Mouse (Mus musculus) thymus, postnatal 36 days (tissue): ENCODE measurements at regions not wholly inside any gene's neighbourhood (a gene's known extent, or its start where the extent isn't known, plus 50 kb on each side); places are given as distances from the start of the nearest gene placed in this dataset.

Experiments
- DNase-seq, 2 experiments: peaks; one replicate each; pipeline ENCODE4 v3.0.0; 2022; ENCODE audit warnings: mixed read lengths in 2 of 2

- no peak for DNase-seq
Observed at GRCm38 (mm10) chr1:185628401-185628800, 173.8 kb downstream of the Slc30a10 start.

- no peak for DNase-seq
Observed at GRCm38 (mm10) chr1:185629976-185630375, 175.3 kb downstream of the Slc30a10 start.

- DNase-seq: no peak
Observed at GRCm38 (mm10) chr1:185638631-185639030, 184.0 kb downstream of the Slc30a10 start.

GRCm38 (mm10) chr1:185639486-185639885, 184.8 kb downstream of the Slc30a10 start:
- DNase-seq: no peak

GRCm38 (mm10) chr1:185644026-185644425, 189.4 kb downstream of the Slc30a10 start:
- DNase-seq: no peak

- no peak for DNase-seq
Observed at GRCm38 (mm10) chr1:185648128-185648527, 193.5 kb downstream of the Slc30a10 start.

- no peak for DNase-seq
Observed at GRCm38 (mm10) chr1:185648926-185649325, 194.3 kb downstream of the Slc30a10 start.

- DNase-seq: no peak
Observed at GRCm38 (mm10) chr1:185650926-185651325, 196.3 kb downstream of the Slc30a10 start.

- no peak for DNase-seq
Observed at GRCm38 (mm10) chr1:185655021-185655420, 200.4 kb downstream of the Slc30a10 start.

- no peak for DNase-seq
Observed at GRCm38 (mm10) chr1:185655461-185655860, 200.8 kb downstream of the Slc30a10 start.

GRCm38 (mm10) chr1:185657286-185657685, 202.6 kb downstream of the Slc30a10 start:
- DNase-seq: no peak

GRCm38 (mm10) chr1:185659476-185659875, 204.8 kb downstream of the Slc30a10 start:
- no peak for DNase-seq

- no peak for DNase-seq
Observed at GRCm38 (mm10) chr1:185662336-185662735, 207.7 kb downstream of the Slc30a10 start.

- no peak for DNase-seq
Observed at GRCm38 (mm10) chr1:185670029-185670741, 215.5 kb downstream of the Slc30a10 start.

GRCm38 (mm10) chr1:185672940-185673339, 218.3 kb downstream of the Slc30a10 start:
- no peak for DNase-seq

- no peak for DNase-seq
Observed at GRCm38 (mm10) chr1:185675674-185676420, 221.2 kb downstream of the Slc30a10 start.

GRCm38 (mm10) chr1:185681610-185682457, 227.2 kb downstream of the Slc30a10 start:
- DNase-seq: peak; percentile 18 to 25

GRCm38 (mm10) chr1:185682458-185682750, 227.8 kb downstream of the Slc30a10 start:
- no peak for DNase-seq

GRCm38 (mm10) chr1:185684638-185685037, 230.0 kb downstream of the Slc30a10 start:
- no peak for DNase-seq

GRCm38 (mm10) chr1:185688506-185688905, 233.9 kb downstream of the Slc30a10 start:
- DNase-seq: no peak

- DNase-seq: no peak
Observed at GRCm38 (mm10) chr1:185695394-185695793, 240.7 kb downstream of the Slc30a10 start.

- DNase-seq: no peak
Observed at GRCm38 (mm10) chr1:185699758-185700157, 245.1 kb downstream of the Slc30a10 start.

- DNase-seq: no peak
Observed at GRCm38 (mm10) chr1:185726324-185726723, 271.7 kb downstream of the Slc30a10 start.
